In the genomic region with DNA sequence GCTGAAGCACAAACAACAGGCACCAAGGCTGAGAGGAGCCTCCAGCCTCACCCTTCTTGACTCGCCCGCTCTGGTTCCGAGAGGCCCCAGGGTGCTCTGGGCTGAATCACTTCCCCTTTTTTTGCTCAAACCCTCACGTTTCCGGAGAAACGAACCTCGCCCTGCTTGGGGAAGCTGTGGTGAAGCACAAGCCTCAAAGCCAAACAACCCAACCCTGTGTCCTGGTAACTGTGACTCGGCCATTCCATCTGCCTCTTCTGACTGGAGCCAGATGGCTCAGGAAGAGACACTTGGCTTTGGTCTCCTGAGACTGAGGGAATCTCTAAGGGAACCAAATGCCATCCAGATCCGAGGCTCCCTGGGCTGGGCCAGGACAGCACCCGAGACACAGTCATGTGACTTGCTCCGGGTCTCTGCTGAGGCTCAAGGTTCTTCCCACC, we compare ENCODE assay signal across 9 mouse cellular contexts. TPM values are rescaled to one million over a fixed set of nuclear protein-coding genes. Genes with fewer than 3 reads are reported as not detected.
DNase-seq lines count a peak whose midpoint lies in the region; ATAC-seq and TF ChIP-seq lines count a peak whose summit lies in the region.
"Had no signal": no experiment of that assay in that cellular context is flagged by ENCODE, and none has a peak within 500 bp of the region (broad histone marks: within the 10 kb centered on the region; RNA-seq: fewer than 3 reads in every experiment).

No protein-coding gene starts in this region.

- H3K4me2 ChIP-seq in forebrain, embryonic 16.5 days (ENCODE audit: low read length), result no peak overlapping the region

- H3K36me3 ChIP-seq in thymus, adult 2 months (ENCODE audit: control insufficient read depth, insufficient read depth, low read length), result no peaks in the 10 kb centered on the region
- H3K36me3 ChIP-seq in forebrain, embryonic 16.5 days (ENCODE audit: control insufficient read depth, insufficient read depth), result peaks cover 5% of the 10 kb centered on the region; the same call in 1 of the 2 replicates

- peaks cover 20% of the 10 kb centered on the region for H3K4me1 ChIP-seq in bone marrow, adult 2 months (ENCODE audit: control insufficient read depth, insufficient read depth, low read length)
- H3K4me1 ChIP-seq in thymus, adult 2 months (replicated peaks; ENCODE audit: control insufficient read depth, insufficient read depth, low read length), result peaks cover 33% of the 10 kb centered on the region
- no peaks in the 10 kb centered on the region for H3K4me1 ChIP-seq in forebrain, embryonic 16.5 days (replicated peaks; ENCODE audit: control insufficient read depth, insufficient read depth, low read length)

- intact Hi-C loops in heart, postnatal 36 days (cut with DNase I), result no loop called here

- no peak for TF ChIP-seq CTCF in bone marrow, adult 2 months (IDR thresholded peaks at IDR 0.05; ENCODE audit: control insufficient read depth, insufficient read depth, low read length)
- 0 out of 2 replicates have a peak, but pooled peaks have one; percentile 29 for TF ChIP-seq CTCF in thymus, adult 2 months (IDR thresholded peaks at IDR 0.05; ENCODE audit: borderline replicate concordance, control insufficient read depth, extremely low read depth, insufficient read depth, low read length, poor library complexity)

- H3K9ac ChIP-seq in forebrain, embryonic 16.5 days (replicated peaks; ENCODE audit: low read depth, low read length), result no peak overlapping the region

- 2% methylated on average over 11 of the region's 11 CpGs for WGBS in bone marrow, adult 2 months
- WGBS in thymus, adult 2 months, result 6% methylated on average over 11 of the region's 11 CpGs
- WGBS in forebrain, embryonic 16.5 days, result 86% methylated on average over 11 of the region's 11 CpGs

- no peak for ATAC-seq in forebrain, embryonic 16.5 days

- H3K27me3 ChIP-seq in thymus, adult 2 months (ENCODE audit: control insufficient read depth, insufficient read depth, low read length), result no peaks in the 10 kb centered on the region
- no peaks in the 10 kb centered on the region for H3K27me3 ChIP-seq in forebrain, embryonic 16.5 days (replicated peaks; ENCODE audit: control insufficient read depth, insufficient read depth, low read length)

- TF ChIP-seq POLR2A in bone marrow, adult 2 months (IDR thresholded peaks at IDR 0.05; ENCODE audit: borderline replicate concordance, control insufficient read depth, low read depth, low read length), result peak; percentile 60; the same call in 1 of the 2 replicates
- TF ChIP-seq POLR2A in thymus, adult 2 months (IDR thresholded peaks at IDR 0.05; ENCODE audit: control insufficient read depth, extremely low read depth, insufficient read depth, low read length, poor library complexity), result no peak

- no peaks in the 10 kb centered on the region for H3K9me3 ChIP-seq in forebrain, embryonic 16.5 days (ENCODE audit: control insufficient read depth, low read length)

- DNase-seq in ovary, postnatal 36 days (ENCODE audit: low spot score), result peak; percentile 13
- DNase-seq in ovary, postnatal 14 days (ENCODE audit: low spot score), result no peak
- DNase-seq in heart, postnatal 36 days, result peak; percentile 48
- DNase-seq in lung, postnatal 36 days, result peak; percentile 80
- DNase-seq in thymus, adult 2 months, result peak; percentile 55
- DNase-seq in embryo, embryonic 9.5 days (ENCODE audit: extremely low spot score), result no peak

- H3K27ac ChIP-seq in bone marrow, adult 2 months (ENCODE audit: control insufficient read depth, insufficient read depth, low read depth, low read length, poor library complexity), result peak overlapping the region; percentile 96
- H3K27ac ChIP-seq in thymus, adult 2 months (ENCODE audit: control insufficient read depth, insufficient read depth, low read length), result peak overlapping the region; percentile 67; the same call in 1 of the 2 replicates
- no peak overlapping the region for H3K27ac ChIP-seq in forebrain, embryonic 16.5 days (ENCODE audit: low read length)

- H3K4me3 ChIP-seq in bone marrow, adult 2 months (replicated peaks; ENCODE audit: control insufficient read depth, low read depth, low read length), result no peak overlapping the region
- H3K4me3 ChIP-seq in thymus, adult 2 months (ENCODE audit: control insufficient read depth, insufficient read depth, low read length), result peak overlapping the region; percentile 8
- H3K4me3 ChIP-seq in forebrain, embryonic 16.5 days (replicated peaks; ENCODE audit: low read length), result no peak overlapping the region

RNA-seq across cellular contexts. Expression of gene 1700029H14Rik, which starts 32.6 kb away (rescaled TPM):
- polyA plus RNA-seq in bone marrow, adult 2 months (2011; ENCODE audit: insufficient read depth, insufficient read length, low replicate concordance, missing spikeins), result 5.1 TPM in 1 of 2 replicates, not detected in the other
- total RNA-seq in heart, postnatal 36 days (2021), result not detected
- 0.18 and 0.30 TPM in 2 replicates for polyA plus RNA-seq in thymus, adult 2 months (2012; rRNA removed)
- not detected in 2 replicates for polyA plus RNA-seq in forebrain, embryonic 16.5 days (2015; fragmentation: Nextera tagmentation; extraction: Ambion mirVana)
- polyA plus RNA-seq: neural tube, embryonic 11.5 days had no signal

Comparison
In these comparisons a context has a peak if more than half of its experiments do, and no peak if none do; other contexts are left out.
1. DNase-seq: peak in ovary, postnatal 36 days (single experiment), heart, postnatal 36 days (2 of 2), lung, postnatal 36 days (single experiment) and thymus, adult 2 months (single experiment); none in ovary, postnatal 14 days (single experiment) and embryo, embryonic 9.5 days (single experiment).